Mouse (Mus musculus): ENCODE data around the gene Macrod2. TPM values are rescaled to one million over a fixed set of nuclear protein-coding genes. Genes with fewer than 3 reads are reported as not detected.

Macrod2 gene
- polyA plus RNA-seq, 1 experiment from 2014 or later = 49.2 TPM

DNA sequence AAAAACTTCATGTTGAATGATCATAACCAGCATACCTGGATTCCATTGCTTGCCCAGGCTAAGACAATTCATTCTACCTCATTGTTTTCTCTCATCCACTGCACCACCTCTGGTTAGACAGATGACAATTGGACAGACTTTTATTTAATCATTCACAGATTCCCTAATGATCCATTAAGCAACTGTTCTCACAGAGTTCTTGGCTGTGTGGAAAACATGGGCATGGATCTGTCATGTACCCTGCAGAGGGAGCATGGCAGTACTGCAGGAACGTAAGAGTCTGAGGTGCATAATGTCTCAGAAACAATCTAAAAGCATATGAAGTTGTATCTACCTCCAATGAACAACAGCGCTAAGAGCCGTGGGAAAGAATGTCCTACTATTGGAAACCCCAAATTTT is 1110.3 kb downstream of the Macrod2 start:
- no peak for ATAC-seq
- Histone ChIP-seq H3K4me3 (ENCODE audit: low read depth, low read length) (no peak overlapping the region), H3K4me2 (ENCODE audit: low read length) (no peak overlapping the region), H3K27me3 (replicated peaks; ENCODE audit: control insufficient read depth, insufficient read depth, low read length) (no peaks in the 10 kb centered on the region), H3K4me1 (ENCODE audit: control insufficient read depth, insufficient read depth, low read length) (peaks cover 4% of the 10 kb centered on the region), H3K36me3 (ENCODE audit: control insufficient read depth, insufficient read depth, low read length) (no peaks in the 10 kb centered on the region), H3K27ac (ENCODE audit: low read depth, low read length) (no peak overlapping the region), H3K9ac (ENCODE audit: low read length) (no peak overlapping the region), H3K9me3 (replicated peaks; ENCODE audit: control insufficient read depth, low read length) (no peaks in the 10 kb centered on the region)
- WGBS = 90% methylated on average over 3 of the region's 3 CpGs
- no peak for DNase-seq (ENCODE audit: low spot score)

DNA sequence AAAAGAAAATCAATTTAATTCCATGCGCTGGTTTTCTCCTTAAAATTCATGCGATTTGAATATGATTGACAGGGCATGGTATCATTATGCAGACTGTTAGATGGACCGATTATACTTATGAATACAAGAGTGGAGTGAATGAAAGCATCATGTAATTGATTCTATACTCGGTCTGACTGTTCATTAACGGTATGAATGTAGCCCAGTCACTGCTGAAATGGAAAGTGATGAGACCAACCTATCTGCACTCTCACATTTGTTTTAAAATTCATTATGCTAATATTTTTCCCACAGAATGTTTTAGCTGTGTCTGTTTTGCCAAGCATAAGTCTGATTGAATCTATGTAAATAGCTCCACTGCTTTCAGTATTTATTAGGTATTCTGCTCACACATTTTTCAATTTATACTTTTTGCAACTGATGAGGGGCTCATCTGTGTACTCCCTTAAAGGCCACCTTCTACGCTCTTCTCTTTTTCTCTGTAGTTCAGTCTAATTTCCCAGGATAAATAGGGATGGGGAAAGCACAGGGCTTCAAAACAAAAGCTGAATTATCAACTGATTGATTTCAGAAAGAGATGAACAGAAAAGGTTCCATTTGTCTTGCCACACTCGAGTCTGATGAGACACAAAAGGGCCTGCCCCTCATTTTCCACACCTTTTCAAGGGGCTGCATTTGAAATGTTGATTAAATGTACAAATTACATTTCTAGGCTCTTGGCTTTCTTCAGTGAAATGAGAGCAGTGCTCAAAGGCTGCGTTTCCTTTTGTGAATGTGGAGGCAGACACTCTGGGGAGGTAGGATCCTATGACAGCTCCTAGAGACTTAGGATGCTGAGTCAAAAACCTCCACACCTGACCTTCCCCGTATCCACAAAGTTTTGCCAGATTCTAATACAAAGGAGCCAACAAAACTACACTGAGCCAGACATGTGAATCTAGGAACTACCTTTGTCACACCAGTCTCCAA is 1113.1 kb downstream of the Macrod2 start:
- H3K27me3 ChIP-seq (replicated peaks; ENCODE audit: control insufficient read depth, insufficient read depth, low read length) = no peaks in the 10 kb centered on the region
- no peaks in the 10 kb centered on the region for H3K36me3 ChIP-seq (ENCODE audit: control insufficient read depth, insufficient read depth, low read length)
- H3K9ac ChIP-seq (ENCODE audit: low read length) = no peak overlapping the region
- no peak overlapping the region for H3K4me2 ChIP-seq (ENCODE audit: low read length)
- DNase-seq (ENCODE audit: low spot score) = peak; percentile 70
- WGBS = 46% methylated on average over 9 of the region's 9 CpGs
- H3K4me1 ChIP-seq (ENCODE audit: control insufficient read depth, insufficient read depth, low read length) = peaks cover 4% of the 10 kb centered on the region
- no peaks in the 10 kb centered on the region for H3K9me3 ChIP-seq (replicated peaks; ENCODE audit: control insufficient read depth, low read length)
- no peak overlapping the region for H3K27ac ChIP-seq (ENCODE audit: low read depth, low read length)
- no peak overlapping the region for H3K4me3 ChIP-seq (ENCODE audit: low read depth, low read length)
- peak; percentile 86 for ATAC-seq

DNA sequence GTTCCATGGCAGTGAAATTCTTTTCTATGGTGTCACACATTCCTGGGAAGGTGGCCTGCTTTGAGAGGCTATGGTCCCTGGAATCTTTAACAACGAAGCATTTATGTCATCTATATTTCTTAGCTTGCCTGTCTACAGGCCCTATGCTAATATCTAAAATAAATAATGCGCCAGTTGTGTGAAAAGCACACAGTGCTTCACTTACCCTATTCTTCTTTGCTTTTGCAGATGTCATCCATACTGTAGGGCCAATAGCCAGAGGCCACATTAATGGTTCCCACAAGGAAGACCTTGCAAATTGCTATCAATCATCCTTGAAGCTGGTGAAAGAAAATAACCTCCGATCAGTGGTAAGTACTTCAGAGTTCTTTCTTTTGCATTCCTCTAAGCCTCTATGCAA is 1119.9 kb downstream of the Macrod2 start:
- WGBS = 35% methylated on average over 3 of the region's 3 CpGs
- no peaks in the 10 kb centered on the region for H3K27me3 ChIP-seq (replicated peaks; ENCODE audit: control insufficient read depth, insufficient read depth, low read length)
- H3K27ac ChIP-seq (ENCODE audit: low read depth, low read length) = no peak overlapping the region
- 0 out of 2 replicates have a peak, but pooled peaks cover 2% of the 10 kb centered on the region for H3K4me1 ChIP-seq (ENCODE audit: control insufficient read depth, insufficient read depth, low read length)
- no peak overlapping the region for H3K4me3 ChIP-seq (ENCODE audit: low read depth, low read length)
- no peak overlapping the region for H3K4me2 ChIP-seq (ENCODE audit: low read length)
- DNase-seq (ENCODE audit: low spot score) (no peak), ATAC-seq (peak; percentile 81)
- no peaks in the 10 kb centered on the region for H3K36me3 ChIP-seq (ENCODE audit: control insufficient read depth, insufficient read depth, low read length)
- H3K9ac ChIP-seq (ENCODE audit: low read length) = no peak overlapping the region
- H3K9me3 ChIP-seq (replicated peaks; ENCODE audit: control insufficient read depth, low read length) = no peaks in the 10 kb centered on the region

DNA sequence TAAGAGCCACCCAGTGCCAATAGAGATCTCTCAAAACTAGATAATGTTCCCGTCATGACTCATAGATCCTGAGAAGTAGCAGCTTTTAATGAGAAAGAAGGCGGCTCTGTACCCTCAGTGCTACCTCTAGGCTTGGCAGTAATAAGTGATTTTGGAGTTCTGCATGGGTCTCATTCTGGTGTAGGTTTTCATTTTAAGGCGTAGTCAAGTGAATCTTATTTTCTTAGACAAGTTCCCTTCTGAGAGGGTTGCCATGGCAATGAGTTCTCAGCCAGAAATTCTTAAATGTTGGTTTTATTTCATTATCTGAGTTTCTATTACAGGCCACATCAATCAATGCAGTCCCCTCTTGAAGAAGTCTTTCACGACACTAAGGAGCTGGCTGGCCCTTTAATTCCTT is 1127.0 kb downstream of the Macrod2 start:
- H3K27ac ChIP-seq (ENCODE audit: low read depth, low read length) = no peak overlapping the region
- ATAC-seq = no peak
- H3K27me3 ChIP-seq (replicated peaks; ENCODE audit: control insufficient read depth, insufficient read depth, low read length) = no peaks in the 10 kb centered on the region
- H3K9me3 ChIP-seq (replicated peaks; ENCODE audit: control insufficient read depth, low read length) = no peaks in the 10 kb centered on the region
- DNase-seq (ENCODE audit: low spot score) = no peak
- WGBS = 67% methylated on average over 4 of the region's 4 CpGs
- H3K36me3 ChIP-seq (ENCODE audit: control insufficient read depth, insufficient read depth, low read length) = no peaks in the 10 kb centered on the region
- no peaks in the 10 kb centered on the region for H3K4me1 ChIP-seq (ENCODE audit: control insufficient read depth, insufficient read depth, low read length)
- H3K4me3 ChIP-seq (ENCODE audit: low read depth, low read length) = no peak overlapping the region
- no peak overlapping the region for H3K9ac ChIP-seq (ENCODE audit: low read length)
- H3K4me2 ChIP-seq (ENCODE audit: low read length) = no peak overlapping the region

DNA sequence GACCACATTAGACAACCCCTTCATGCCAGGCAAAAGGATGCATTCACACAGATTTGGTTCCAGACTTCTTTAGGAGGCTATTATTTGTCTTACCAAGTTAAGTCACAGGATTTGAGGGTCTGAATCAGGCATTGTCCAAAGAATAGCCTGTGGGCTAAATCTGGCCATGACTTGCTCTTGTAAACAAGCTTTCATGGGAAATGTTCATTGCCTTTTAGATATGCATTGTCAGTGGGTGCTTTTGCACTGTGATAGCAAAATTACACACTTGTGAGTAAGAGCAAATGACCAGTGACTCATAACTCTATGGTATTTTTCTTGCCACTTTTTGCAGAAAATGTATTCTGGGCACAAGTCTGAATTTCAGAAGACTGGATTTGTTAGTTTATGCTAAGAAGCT is 1150.8 kb downstream of the Macrod2 start:
- DNase-seq (ENCODE audit: low spot score) = no peak
- Histone ChIP-seq H3K4me2 (ENCODE audit: low read length) (no peak overlapping the region), H3K4me3 (ENCODE audit: low read depth, low read length) (no peak overlapping the region), H3K36me3 (ENCODE audit: control insufficient read depth, insufficient read depth, low read length) (no peaks in the 10 kb centered on the region), H3K9ac (ENCODE audit: low read length) (no peak overlapping the region), H3K27me3 (replicated peaks; ENCODE audit: control insufficient read depth, insufficient read depth, low read length) (no peaks in the 10 kb centered on the region), H3K9me3 (replicated peaks; ENCODE audit: control insufficient read depth, low read length) (no peaks in the 10 kb centered on the region), H3K27ac (ENCODE audit: low read depth, low read length) (no peak overlapping the region), H3K4me1 (ENCODE audit: control insufficient read depth, insufficient read depth, low read length) (no peaks in the 10 kb centered on the region)
- ATAC-seq = no peak

DNA sequence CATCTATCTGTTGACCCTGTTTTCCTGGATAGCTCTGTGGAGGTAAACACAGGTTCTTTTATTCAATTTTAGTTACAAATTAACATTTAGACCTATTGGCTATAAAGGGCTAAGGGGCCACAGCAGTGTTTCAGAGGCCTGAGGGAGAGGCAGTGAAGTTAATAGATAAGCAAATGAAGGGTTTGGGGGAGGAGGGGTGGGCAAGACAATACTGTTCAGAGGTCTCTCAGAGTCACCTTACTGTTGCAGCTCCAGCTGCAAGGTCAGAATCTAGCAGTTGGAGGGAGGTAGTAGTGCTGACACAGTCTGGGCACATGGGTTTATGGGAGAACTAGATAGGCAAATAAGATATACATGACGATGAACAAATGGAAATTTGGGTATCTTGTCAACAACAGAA is 1156.6 kb downstream of the Macrod2 start:
- Histone ChIP-seq H3K9me3 (replicated peaks; ENCODE audit: control insufficient read depth, low read length) (no peaks in the 10 kb centered on the region), H3K4me3 (ENCODE audit: low read depth, low read length) (no peak overlapping the region), H3K27me3 (replicated peaks; ENCODE audit: control insufficient read depth, insufficient read depth, low read length) (no peaks in the 10 kb centered on the region), H3K27ac (ENCODE audit: low read depth, low read length) (no peak overlapping the region), H3K4me1 (ENCODE audit: control insufficient read depth, insufficient read depth, low read length) (no peaks in the 10 kb centered on the region), H3K9ac (ENCODE audit: low read length) (no peak overlapping the region), H3K4me2 (ENCODE audit: low read length) (no peak overlapping the region), H3K36me3 (ENCODE audit: control insufficient read depth, insufficient read depth, low read length) (no peaks in the 10 kb centered on the region)
- DNase-seq (ENCODE audit: low spot score) (no peak), ATAC-seq (no peak)
- WGBS = 96% methylated on average over 1 of the region's 1 CpGs

DNA sequence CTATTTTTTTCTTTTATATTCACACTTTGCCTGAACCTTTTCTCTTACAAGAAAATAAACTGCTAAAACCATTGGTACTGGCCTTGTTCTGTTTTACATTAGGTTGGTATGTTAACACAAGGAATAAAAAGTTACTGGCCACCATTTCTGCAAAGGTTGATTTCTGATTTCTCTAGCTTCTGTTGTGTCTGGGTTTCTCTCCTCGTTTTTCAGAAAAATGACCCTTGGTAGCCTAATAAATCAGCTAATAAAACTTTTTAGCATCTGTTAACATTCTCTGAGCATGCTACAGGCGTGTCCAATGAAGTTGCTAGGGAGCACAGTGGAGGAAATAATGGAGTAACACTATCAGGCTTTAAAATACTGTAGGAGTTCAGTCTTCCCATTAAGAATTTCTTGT is 1161.6 kb downstream of the Macrod2 start:
- no peak for ATAC-seq
- no peak overlapping the region for H3K27ac ChIP-seq (ENCODE audit: low read depth, low read length)
- no peaks in the 10 kb centered on the region for H3K27me3 ChIP-seq (replicated peaks; ENCODE audit: control insufficient read depth, insufficient read depth, low read length)
- H3K9me3 ChIP-seq (replicated peaks; ENCODE audit: control insufficient read depth, low read length) = no peaks in the 10 kb centered on the region
- no peak overlapping the region for H3K4me3 ChIP-seq (ENCODE audit: low read depth, low read length)
- H3K36me3 ChIP-seq (ENCODE audit: control insufficient read depth, insufficient read depth, low read length) = no peaks in the 10 kb centered on the region
- no peak for DNase-seq (ENCODE audit: low spot score)
- H3K9ac ChIP-seq (ENCODE audit: low read length) = no peak overlapping the region
- H3K4me1 ChIP-seq (ENCODE audit: control insufficient read depth, insufficient read depth, low read length) = no peaks in the 10 kb centered on the region
- 82% methylated on average over 2 of the region's 2 CpGs for WGBS
- H3K4me2 ChIP-seq (ENCODE audit: low read length) = no peak overlapping the region

DNA sequence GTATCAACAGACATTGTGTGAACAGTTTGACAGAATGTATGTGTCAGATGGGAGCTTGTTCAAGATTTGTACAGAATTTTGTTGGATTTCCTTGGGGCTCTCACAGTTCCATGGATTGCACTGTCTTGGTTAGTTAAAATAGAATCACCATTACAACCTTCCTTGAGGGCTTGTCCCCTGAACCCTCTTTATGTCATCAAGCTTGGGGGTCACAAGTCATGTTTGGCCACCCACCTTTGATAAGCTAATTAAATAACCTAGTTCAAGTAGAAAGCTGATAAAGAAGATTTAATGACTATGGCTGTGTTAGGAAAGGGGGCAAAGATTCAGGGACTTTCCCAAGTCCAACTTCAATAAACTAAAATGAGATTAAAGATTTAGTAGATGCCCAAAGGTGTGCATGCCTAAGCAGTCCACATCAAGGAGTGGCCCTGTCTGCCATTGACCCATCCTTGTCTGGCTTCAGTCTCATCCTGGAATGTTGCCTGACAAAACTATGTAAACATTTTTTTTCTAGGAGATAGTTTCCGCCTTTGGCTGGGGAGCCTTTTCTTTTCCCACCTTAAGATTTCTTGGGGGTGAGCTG is 1163.2 kb downstream of the Macrod2 start:
- H3K27me3 ChIP-seq (replicated peaks; ENCODE audit: control insufficient read depth, insufficient read depth, low read length) = no peaks in the 10 kb centered on the region
- no peak overlapping the region for H3K9ac ChIP-seq (ENCODE audit: low read length)
- no peaks in the 10 kb centered on the region for H3K36me3 ChIP-seq (ENCODE audit: control insufficient read depth, insufficient read depth, low read length)
- no peak overlapping the region for H3K4me2 ChIP-seq (ENCODE audit: low read length)
- no peak overlapping the region for H3K27ac ChIP-seq (ENCODE audit: low read depth, low read length)
- DNase-seq (ENCODE audit: low spot score) = no peak
- no peak overlapping the region for H3K4me3 ChIP-seq (ENCODE audit: low read depth, low read length)
- ATAC-seq = no peak
- no peaks in the 10 kb centered on the region for H3K4me1 ChIP-seq (ENCODE audit: control insufficient read depth, insufficient read depth, low read length)
- no peaks in the 10 kb centered on the region for H3K9me3 ChIP-seq (replicated peaks; ENCODE audit: control insufficient read depth, low read length)
- 95% methylated on average over 1 of the region's 1 CpGs for WGBS

DNA sequence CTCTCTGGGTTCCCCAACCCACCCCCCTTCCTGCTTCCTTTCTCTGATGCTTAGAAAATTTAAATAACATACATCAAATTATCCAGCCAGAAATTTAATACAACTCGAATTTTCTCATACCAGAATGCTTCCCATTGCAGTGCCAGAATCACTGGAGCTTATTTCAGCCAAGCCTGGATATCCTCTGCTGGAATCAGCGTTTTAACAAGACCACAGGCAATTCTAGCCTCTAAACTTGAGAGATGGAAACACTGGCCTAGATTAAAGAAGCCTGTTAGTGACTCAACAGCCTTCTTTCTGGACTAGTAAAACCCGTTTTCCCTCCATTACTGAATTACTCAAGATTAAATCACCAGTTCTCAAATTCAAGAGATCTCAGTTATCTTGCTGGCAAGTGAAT is 1170.9 kb downstream of the Macrod2 start:
- Histone ChIP-seq H3K9me3 (replicated peaks; ENCODE audit: control insufficient read depth, low read length) (no peaks in the 10 kb centered on the region), H3K36me3 (ENCODE audit: control insufficient read depth, insufficient read depth, low read length) (no peaks in the 10 kb centered on the region), H3K4me1 (ENCODE audit: control insufficient read depth, insufficient read depth, low read length) (no peaks in the 10 kb centered on the region), H3K27me3 (replicated peaks; ENCODE audit: control insufficient read depth, insufficient read depth, low read length) (no peaks in the 10 kb centered on the region), H3K27ac (ENCODE audit: low read depth, low read length) (no peak overlapping the region), H3K9ac (ENCODE audit: low read length) (no peak overlapping the region), H3K4me3 (ENCODE audit: low read depth, low read length) (no peak overlapping the region), H3K4me2 (ENCODE audit: low read length) (no peak overlapping the region)
- no peak for DNase-seq (ENCODE audit: low spot score)
- WGBS = 72% methylated on average over 3 of the region's 3 CpGs
- ATAC-seq = no peak

Data from forebrain, embryonic 14.5 days (tissue).